In genomic region chr10:122792021-122792966, GRCm38 (mm10) we compare ENCODE assay signal across 8 mouse cellular contexts.
DNase-seq lines count a peak whose midpoint lies in the region; ATAC-seq lines count a peak whose summit lies in the region.

No protein-coding gene starts in this region.

- peaks cover 10% of the 10 kb centered on the region for H3K4me1 ChIP-seq in heart, embryonic 12.5 days (replicated peaks)
- H3K4me1 ChIP-seq in liver, embryonic 12.5 days, result peaks cover 15% of the 10 kb centered on the region
- H3K4me1 ChIP-seq in neural tube, embryonic 14.5 days (ENCODE audit: control insufficient read depth, insufficient read depth, low read length), result 0 out of 2 replicates have a peak, but pooled peaks cover 4% of the 10 kb centered on the region

- H3K27me3 ChIP-seq in heart, embryonic 12.5 days (replicated peaks), result no peaks in the 10 kb centered on the region
- H3K27me3 ChIP-seq in liver, embryonic 12.5 days (replicated peaks), result no peaks in the 10 kb centered on the region
- H3K27me3 ChIP-seq in neural tube, embryonic 14.5 days (ENCODE audit: control insufficient read depth, insufficient read depth, low read length), result no peaks in the 10 kb centered on the region

- no peak overlapping the region for H3K27ac ChIP-seq in heart, embryonic 12.5 days (ENCODE audit: poor library complexity, severe bottlenecking)
- H3K27ac ChIP-seq in liver, embryonic 12.5 days, result no peak overlapping the region
- H3K27ac ChIP-seq in neural tube, embryonic 14.5 days (ENCODE audit: low read depth, low read length), result peak overlapping the region; percentile 16; the same call in 1 of the 2 replicates

- H3K36me3 ChIP-seq in heart, embryonic 12.5 days, result no peaks in the 10 kb centered on the region
- H3K36me3 ChIP-seq in liver, embryonic 12.5 days, result no peaks in the 10 kb centered on the region
- H3K36me3 ChIP-seq in neural tube, embryonic 14.5 days (ENCODE audit: control insufficient read depth, insufficient read depth, low read length), result no peaks in the 10 kb centered on the region

- H3K4me2 ChIP-seq in heart, embryonic 12.5 days, result peak overlapping the region; percentile 65
- peak overlapping the region; percentile 57 for H3K4me2 ChIP-seq in liver, embryonic 12.5 days
- peak overlapping the region; percentile 42; the same call in 1 of the 2 replicates for H3K4me2 ChIP-seq in neural tube, embryonic 14.5 days (ENCODE audit: low read depth, low read length)

- peak; percentile 36 to 46 for DNase-seq in heart, adult 18-20 months
- no peak for DNase-seq in heart, postnatal 25 days (ENCODE audit: low spot score)
- no peak for DNase-seq in cerebellum, adult 9-10 months
- no peak for DNase-seq in layer of hippocampus, postnatal 25 days (ENCODE audit: extremely low spot score in 1 of 2, low spot score in 1 of 2)

- intact Hi-C loops in heart, postnatal 25 days (cut with DNase I), result loop anchor here (5.0 kb wide), 1 partner anchor 40 kb away; no protein-coding TSS in a partner anchor

- peak overlapping the region; percentile 32 for H3K4me3 ChIP-seq in heart, embryonic 12.5 days
- H3K4me3 ChIP-seq in liver, embryonic 12.5 days, result peak overlapping the region; percentile 31
- H3K4me3 ChIP-seq in neural tube, embryonic 14.5 days (ENCODE audit: low read depth, low read length), result 0 out of 2 replicates have a peak overlapping the region, but pooled peaks have one; percentile 9

- H3K9me3 ChIP-seq in heart, embryonic 12.5 days (replicated peaks), result no peaks in the 10 kb centered on the region
- H3K9me3 ChIP-seq in liver, embryonic 12.5 days (replicated peaks), result no peaks in the 10 kb centered on the region
- H3K9me3 ChIP-seq in neural tube, embryonic 14.5 days (ENCODE audit: control insufficient read depth, low read length), result no peaks in the 10 kb centered on the region

- WGBS in heart, embryonic 12.5 days, result 5% methylated on average over 21 of the region's 21 CpGs
- WGBS in liver, embryonic 12.5 days (ENCODE audit: insufficient replicate concordance), result 11% methylated on average over 21 of the region's 21 CpGs
- 2% methylated on average over 21 of the region's 21 CpGs for WGBS in neural tube, embryonic 14.5 days

- peak overlapping the region; percentile 53; the same call in 1 of the 2 replicates for H3K9ac ChIP-seq in heart, embryonic 12.5 days
- peak overlapping the region; percentile 23 for H3K9ac ChIP-seq in liver, embryonic 12.5 days
- H3K9ac ChIP-seq in neural tube, embryonic 14.5 days (replicated peaks; ENCODE audit: low read depth, low read length), result no peak overlapping the region; the same call in 1 of the 2 replicates

- peak; percentile 27; the same call in 1 of the 2 replicates for ATAC-seq in common myeloid progenitor, adult 5-6 weeks (replicated peaks; ENCODE audit: low read depth, poor library complexity, severe bottlenecking)
- ATAC-seq in heart, embryonic 12.5 days (ENCODE audit: insufficient number of reproducible peaks, low FRiP score), result peak; percentile 55; the same call in 1 of the 2 replicates
- ATAC-seq in liver, embryonic 12.5 days, result peak; percentile 73
- peak; percentile 70 for ATAC-seq in neural tube, embryonic 14.5 days (ENCODE audit: low read depth)

Comparison
In these comparisons a context has a peak if more than half of its experiments do, and no peak if none do; other contexts are left out.
1. DNase-seq: peak in heart, adult 18-20 months (2 of 2); none in heart, postnatal 25 days (single experiment), cerebellum, adult 9-10 months (single experiment) and layer of hippocampus, postnatal 25 days (0 of 2).
2. Peak in every context shown above with its lines, with median percentiles within 50 percentile points of each other: ATAC-seq, H3K4me2 ChIP-seq and H3K4me3 ChIP-seq.